Mouse (Mus musculus) layer of hippocampus, adult 9-11 months (tissue): Measurements from ENCODE around the gene Bloc1s2.
"Not testable (repeated sequence)": the region's sequence is repeated elsewhere in the genome, so short reads cannot be mapped to it uniquely, and the experiment has no call there.

ENCODE experiments used
- DNase-seq: peaks from one replicate; pipeline ENCODE4 v3.0.0; 2022

Bloc1s2 gene

GRCm38 (mm10) chr19:44121137-44121536, 25.1 kb downstream of the Bloc1s2 start:
- DNase-seq, result no peak

- not testable (repeated sequence) for DNase-seq
Observed at GRCm38 (mm10) chr19:44120686-44121085, 25.6 kb downstream of the Bloc1s2 start.

- DNase-seq, result no peak
Observed at GRCm38 (mm10) chr19:44117793-44118192, 28.5 kb downstream of the Bloc1s2 start.

GRCm38 (mm10) chr19:44111706-44112105, 34.5 kb downstream of the Bloc1s2 start:
- DNase-seq, result no peak

GRCm38 (mm10) chr19:44110356-44110755, 35.9 kb downstream of the Bloc1s2 start:
- no peak for DNase-seq

GRCm38 (mm10) chr19:44108996-44109395, 37.2 kb downstream of the Bloc1s2 start:
- no peak for DNase-seq

GRCm38 (mm10) chr19:44107661-44108521, 38.4 kb downstream of the Bloc1s2 start:
- no peak for DNase-seq

GRCm38 (mm10) chr19:44106831-44107660, 39.2 kb downstream of the Bloc1s2 start, which contains the start of gene Chuk:
Gene Chuk, minus strand, starts transcription at chr19:44107480.
- DNase-seq, result peak; percentile 95

- DNase-seq, result no peak
Observed at GRCm38 (mm10) chr19:44104393-44104792, 41.9 kb downstream of the Bloc1s2 start.

GRCm38 (mm10) chr19:44103001-44103400, 43.2 kb downstream of the Bloc1s2 start:
- DNase-seq, result no peak

- no peak for DNase-seq
Observed at GRCm38 (mm10) chr19:44100840-44101239, 45.4 kb downstream of the Bloc1s2 start.
